Mouse (Mus musculus): ENCODE results near the gene Pdxp. TPM values are rescaled to one million over a fixed set of nuclear protein-coding genes. Genes with fewer than 3 reads are reported as not detected.

Gene Pdxp
- polyA plus RNA-seq, 1 experiment from 2014 or later = 20.3 TPM

DNA sequence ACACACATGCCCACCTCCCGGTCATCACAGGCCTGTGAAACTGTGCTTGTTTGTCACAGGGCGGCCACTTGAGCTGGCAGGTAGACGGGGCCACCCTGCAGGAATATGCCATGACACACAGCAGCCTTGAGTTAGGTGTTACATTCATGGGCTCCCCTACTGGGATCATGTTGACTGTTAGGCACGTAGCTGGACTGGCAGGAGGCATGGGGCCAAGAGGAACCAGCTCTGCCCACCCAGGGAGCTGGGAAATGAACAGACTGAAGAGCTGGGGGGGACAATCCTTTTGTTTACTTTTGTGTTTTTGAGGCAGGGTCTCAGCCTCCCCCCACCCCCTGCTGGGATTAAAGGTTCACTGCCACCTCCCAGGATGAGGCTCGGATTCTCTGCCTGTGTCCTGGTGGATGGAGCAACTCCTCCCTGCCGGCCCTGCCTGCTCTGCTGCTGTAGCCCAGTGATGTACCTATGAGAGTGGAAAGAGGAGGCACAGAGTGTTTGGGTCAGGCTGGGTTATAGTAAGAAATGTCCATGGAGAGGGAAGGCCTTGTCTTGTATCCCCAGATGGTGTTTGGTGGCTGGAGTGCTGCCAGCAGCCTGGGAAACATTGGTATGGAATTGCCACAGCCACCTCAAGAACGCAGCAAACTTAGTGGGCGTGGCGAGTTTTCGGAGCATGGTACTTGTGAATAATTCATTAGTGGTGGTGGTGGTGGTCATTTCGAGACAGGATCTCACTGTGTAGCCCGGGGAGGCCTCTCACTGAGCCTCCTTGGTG lies 2.5 kb downstream of the Pdxp start:
- Histone ChIP-seq H3K9me3 (no peaks in the 10 kb centered on the region), H3K4me3 (peak overlapping the region; percentile 76), H3K9ac (peak overlapping the region; percentile 64), H3K27ac (no peak overlapping the region), H3K4me2 (replicated peaks) (peak overlapping the region; percentile 96), H3K27me3 (no peaks in the 10 kb centered on the region), H3K36me3 (peaks cover 36% of the 10 kb centered on the region), H3K4me1 (peaks cover 28% of the 10 kb centered on the region)
- no peak for ATAC-seq (ENCODE audit: low FRiP score, low read depth)
- 55% methylated on average over 12 of the region's 12 CpGs for WGBS

DNA sequence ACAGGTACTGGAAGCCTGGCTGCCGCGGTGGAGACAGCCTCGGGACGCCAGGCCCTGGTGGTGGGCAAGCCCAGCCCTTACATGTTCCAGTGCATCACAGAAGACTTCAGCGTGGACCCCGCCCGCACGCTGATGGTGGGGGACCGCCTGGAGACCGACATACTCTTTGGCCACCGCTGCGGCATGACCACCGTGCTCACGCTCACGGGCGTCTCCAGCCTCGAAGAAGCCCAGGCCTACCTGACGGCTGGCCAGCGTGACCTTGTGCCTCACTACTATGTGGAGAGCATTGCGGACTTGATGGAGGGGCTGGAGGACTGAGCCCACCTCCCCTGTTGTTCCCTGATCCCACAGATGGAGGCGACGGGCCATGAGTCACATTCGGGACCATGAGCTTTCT lies 4.4 kb downstream of the Pdxp start:
- no peak overlapping the region for H3K4me3 ChIP-seq
- WGBS = 87% methylated on average over 23 of the region's 23 CpGs
- H3K9ac ChIP-seq = no peak overlapping the region
- no peak overlapping the region for H3K4me2 ChIP-seq (replicated peaks)
- H3K4me1 ChIP-seq = peaks cover 28% of the 10 kb centered on the region
- H3K27ac ChIP-seq = no peak overlapping the region
- peaks cover 24% of the 10 kb centered on the region for H3K36me3 ChIP-seq
- H3K9me3 ChIP-seq = no peaks in the 10 kb centered on the region
- no peaks in the 10 kb centered on the region for H3K27me3 ChIP-seq
- no peak for ATAC-seq (ENCODE audit: low FRiP score, low read depth)

DNA sequence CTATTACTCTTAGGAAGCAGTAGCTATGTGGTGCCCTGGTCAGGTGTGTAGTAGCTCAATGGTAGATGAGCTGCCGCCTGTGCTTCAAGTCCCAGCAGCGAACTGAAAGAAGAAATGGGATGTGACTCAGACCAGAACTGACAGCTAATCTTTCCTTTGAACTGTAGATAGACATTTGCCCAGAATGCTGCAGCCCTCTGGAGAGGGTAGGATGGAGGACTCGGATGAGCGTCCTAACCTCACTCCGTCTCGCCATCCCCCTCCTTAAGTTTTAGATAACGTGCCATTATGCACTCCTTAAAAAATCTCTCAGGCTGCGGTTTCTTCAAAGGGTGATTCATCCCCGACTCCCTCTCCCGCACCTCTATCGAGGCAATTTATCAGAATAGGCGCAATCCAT lies 6.2 kb downstream of the Pdxp start:
- 75% methylated on average over 12 of the region's 12 CpGs for WGBS
- no peaks in the 10 kb centered on the region for H3K9me3 ChIP-seq
- no peak overlapping the region for H3K4me2 ChIP-seq (replicated peaks)
- no peak overlapping the region for H3K27ac ChIP-seq
- no peak for ATAC-seq (ENCODE audit: low FRiP score, low read depth)
- H3K4me3 ChIP-seq = no peak overlapping the region
- H3K36me3 ChIP-seq = peaks cover 24% of the 10 kb centered on the region
- H3K9ac ChIP-seq = no peak overlapping the region
- no peaks in the 10 kb centered on the region for H3K27me3 ChIP-seq
- peaks cover 31% of the 10 kb centered on the region for H3K4me1 ChIP-seq

- WGBS = 86% methylated on average over 7 of the region's 7 CpGs
- H3K9ac ChIP-seq = no peak overlapping the region
- no peak for ATAC-seq (ENCODE audit: low FRiP score, low read depth)
- H3K27me3 ChIP-seq = no peaks in the 10 kb centered on the region
- H3K4me1 ChIP-seq = peaks cover 36% of the 10 kb centered on the region
- H3K9me3 ChIP-seq = no peaks in the 10 kb centered on the region
- H3K4me3 ChIP-seq = no peak overlapping the region
- no peak overlapping the region for H3K4me2 ChIP-seq (replicated peaks)
- H3K27ac ChIP-seq = no peak overlapping the region
- H3K36me3 ChIP-seq = peaks cover 18% of the 10 kb centered on the region
Observed at GRCm38 (mm10) chr15:78922700-78923099, 9.0 kb downstream of the Pdxp start.

GRCm38 (mm10) chr15:78923585-78923984 lies 9.9 kb downstream of the Pdxp start:
- Histone ChIP-seq H3K27ac (no peak overlapping the region), H3K9ac (no peak overlapping the region), H3K4me3 (no peak overlapping the region), H3K9me3 (no peaks in the 10 kb centered on the region), H3K4me1 (peaks cover 40% of the 10 kb centered on the region), H3K36me3 (peaks cover 13% of the 10 kb centered on the region), H3K27me3 (no peaks in the 10 kb centered on the region), H3K4me2 (replicated peaks) (no peak overlapping the region)
- WGBS = 42% methylated on average over 6 of the region's 6 CpGs
- no peak for ATAC-seq (ENCODE audit: low FRiP score, low read depth)

GRCm38 (mm10) chr15:78925129-78925528 lies 11.4 kb downstream of the Pdxp start:
- H3K27me3 ChIP-seq = no peaks in the 10 kb centered on the region
- H3K4me3 ChIP-seq = no peak overlapping the region
- WGBS = 47% methylated on average over 8 of the region's 8 CpGs
- no peaks in the 10 kb centered on the region for H3K9me3 ChIP-seq
- peaks cover 47% of the 10 kb centered on the region for H3K4me1 ChIP-seq
- H3K9ac ChIP-seq = peak overlapping the region; percentile 72
- H3K27ac ChIP-seq = peak overlapping the region; percentile 99
- no peak for ATAC-seq (ENCODE audit: low FRiP score, low read depth)
- H3K4me2 ChIP-seq (replicated peaks) = peak overlapping the region; percentile 95; the same call in 1 of the 2 replicates
- H3K36me3 ChIP-seq = peaks cover 11% of the 10 kb centered on the region

DNA sequence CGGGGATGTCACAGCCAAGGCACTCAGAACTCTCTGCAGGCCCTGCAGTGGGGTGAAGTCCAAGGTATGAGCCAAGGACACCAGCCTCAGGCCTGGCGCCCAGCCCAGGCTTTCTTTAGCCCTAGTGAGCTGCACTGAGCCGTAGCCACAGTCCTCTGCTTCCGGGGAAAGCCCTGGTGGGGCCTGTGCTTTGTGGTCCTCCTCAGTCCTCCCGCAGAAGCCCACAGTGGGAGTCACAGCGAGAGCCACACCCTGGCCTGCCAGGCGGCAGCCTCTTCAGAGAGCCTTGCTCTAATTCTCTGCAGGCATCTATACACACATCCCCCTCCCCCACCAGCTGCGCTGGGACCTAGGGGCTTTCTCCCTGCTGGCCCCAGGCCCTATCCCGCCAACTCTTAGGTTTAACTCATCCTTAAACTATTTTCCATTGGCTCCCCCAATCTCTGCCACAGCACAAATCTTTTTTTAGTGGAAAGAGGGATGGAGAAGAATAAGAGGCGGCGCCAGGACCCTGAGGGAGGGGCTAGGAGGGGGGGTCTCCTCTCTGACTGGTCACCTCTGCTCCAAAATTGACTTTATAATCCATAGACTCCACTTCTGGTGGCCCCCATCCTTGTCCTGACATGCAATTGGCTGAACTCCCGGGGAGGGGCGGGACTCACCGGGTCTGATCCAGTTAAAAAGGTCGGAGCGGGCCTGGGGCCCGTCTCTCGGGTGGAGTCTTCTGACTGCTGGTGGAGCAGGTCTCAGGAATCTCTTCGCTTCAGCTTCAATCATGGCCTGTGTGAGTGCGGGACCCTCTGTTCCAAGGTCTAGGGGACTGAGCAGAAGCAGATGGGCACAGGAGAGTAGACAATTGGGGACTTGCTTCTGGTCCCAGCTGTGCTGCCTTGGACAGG lies 12.6 kb downstream of the Pdxp start, which contains the start of gene Lgals1:
Gene Lgals1 (plus strand): TSS at position 705 of the 899 bp plus-strand sequence.
- H3K27me3 ChIP-seq = no peaks in the 10 kb centered on the region
- H3K36me3 ChIP-seq = peaks cover 20% of the 10 kb centered on the region
- H3K9me3 ChIP-seq = no peaks in the 10 kb centered on the region
- peaks cover 47% of the 10 kb centered on the region for H3K4me1 ChIP-seq
- 3% methylated on average over 20 of the region's 20 CpGs for WGBS
- peak within 1 kb of the TSS; percentile 95 for H3K4me2 ChIP-seq (replicated peaks)
- peak within 1 kb of the TSS; percentile 62 for H3K4me3 ChIP-seq
- ATAC-seq (ENCODE audit: low FRiP score, low read depth) = peak; percentile 91
- peak within 1 kb of the TSS; percentile 77 for H3K9ac ChIP-seq
- H3K27ac ChIP-seq = peak within 1 kb of the TSS; percentile 99

DNA sequence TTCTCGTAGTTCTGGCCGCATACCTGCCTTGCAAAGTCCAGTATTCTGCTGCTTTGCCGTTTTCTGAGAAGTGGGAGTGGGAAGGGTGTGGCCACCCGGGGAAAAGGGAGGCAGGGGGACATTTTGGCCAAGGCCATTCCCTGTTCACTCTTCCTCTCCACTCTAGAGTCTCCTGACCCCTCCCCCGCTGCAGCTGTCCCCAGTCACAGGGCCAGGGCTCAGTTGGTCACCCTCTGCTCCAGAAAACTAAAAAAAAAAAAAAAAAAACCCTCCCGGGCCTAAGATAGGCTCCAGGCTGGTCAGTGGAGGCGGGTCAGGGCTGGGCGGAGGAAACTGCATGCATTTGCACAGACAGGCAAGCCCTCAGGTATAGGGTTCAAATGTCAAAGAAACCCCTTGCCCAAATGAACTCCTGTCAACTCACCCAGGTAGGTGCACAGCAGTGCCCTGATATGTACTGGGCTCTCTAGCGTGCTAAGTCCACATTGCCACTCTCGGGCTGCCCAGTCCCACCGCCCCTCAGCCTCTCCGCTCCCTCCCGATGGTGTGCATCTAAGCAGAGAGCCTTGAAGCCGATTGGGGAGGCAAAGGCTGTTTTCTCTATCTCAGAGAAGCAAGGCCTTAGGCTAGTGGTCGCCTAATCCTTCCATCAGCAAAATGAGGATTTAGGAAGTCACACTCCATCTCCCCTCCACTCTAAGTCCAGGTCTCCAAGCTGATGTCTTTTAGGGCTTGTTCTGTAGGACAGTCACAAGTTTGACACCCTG lies 13.5 kb downstream of the Pdxp start:
- H3K9me3 ChIP-seq = no peaks in the 10 kb centered on the region
- H3K27ac ChIP-seq = peak overlapping the region; percentile 99
- peak overlapping the region; percentile 77 for H3K9ac ChIP-seq
- ATAC-seq (ENCODE audit: low FRiP score, low read depth) = no peak
- peaks cover 20% of the 10 kb centered on the region for H3K36me3 ChIP-seq
- peak overlapping the region; percentile 95 for H3K4me2 ChIP-seq (replicated peaks)
- H3K4me1 ChIP-seq = peaks cover 47% of the 10 kb centered on the region
- H3K27me3 ChIP-seq = no peaks in the 10 kb centered on the region
- peak overlapping the region; percentile 62 for H3K4me3 ChIP-seq
- 12% methylated on average over 15 of the region's 15 CpGs for WGBS

- Histone ChIP-seq H3K27ac (peak overlapping the region; percentile 99), H3K4me3 (peak overlapping the region; percentile 62), H3K4me1 (peaks cover 47% of the 10 kb centered on the region), H3K4me2 (replicated peaks) (peak overlapping the region; percentile 95), H3K9ac (peak overlapping the region; percentile 77), H3K27me3 (no peaks in the 10 kb centered on the region), H3K9me3 (no peaks in the 10 kb centered on the region), H3K36me3 (peaks cover 20% of the 10 kb centered on the region)
- ATAC-seq (ENCODE audit: low FRiP score, low read depth) = peak; percentile 71
- under 1% methylated on average over 34 of the region's 35 CpGs for WGBS
Observed at GRCm38 (mm10) chr15:78927788-78928457, 14.2 kb downstream of the Pdxp start.

DNA sequence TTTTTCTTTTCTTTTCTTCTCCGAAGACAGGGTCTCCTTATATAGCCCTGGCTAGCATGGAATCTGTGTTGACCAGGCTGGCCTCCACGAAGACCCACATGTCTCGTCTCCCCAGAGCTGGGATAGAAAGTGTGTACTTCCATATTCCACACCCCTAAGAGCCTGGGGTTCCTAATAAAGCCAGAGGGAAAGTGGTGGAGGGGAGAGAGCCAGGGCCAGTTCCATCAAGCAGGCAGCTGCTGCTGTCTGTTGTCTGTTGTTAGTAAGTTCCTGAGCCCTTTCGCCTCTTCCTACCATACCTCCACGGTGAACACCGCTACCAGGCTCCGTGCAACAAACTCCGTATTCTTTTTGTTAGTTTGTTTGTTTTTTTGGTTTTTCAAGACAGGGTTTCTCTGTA lies 14.8 kb downstream of the Pdxp start:
- Histone ChIP-seq H3K4me1 (peaks cover 42% of the 10 kb centered on the region), H3K4me3 (peak overlapping the region; percentile 62)
- 44% methylated on average over 8 of the region's 8 CpGs for WGBS

GRCm38 (mm10) chr15:78930192-78930706 lies 16.5 kb downstream of the Pdxp start:
- H3K9ac ChIP-seq = no peak overlapping the region
- WGBS = 95% methylated on average over 6 of the region's 6 CpGs
- no peak overlapping the region for H3K4me3 ChIP-seq
- no peak overlapping the region for H3K4me2 ChIP-seq (replicated peaks)
- no peak overlapping the region for H3K27ac ChIP-seq
- H3K36me3 ChIP-seq = peaks cover 20% of the 10 kb centered on the region
- no peaks in the 10 kb centered on the region for H3K27me3 ChIP-seq
- H3K9me3 ChIP-seq = no peaks in the 10 kb centered on the region
- no peak for ATAC-seq (ENCODE audit: low FRiP score, low read depth)
- peaks cover 36% of the 10 kb centered on the region for H3K4me1 ChIP-seq

More for the DNA sequence above, 14.8 kb downstream of the Pdxp start:
- Histone ChIP-seq H3K27ac (peak overlapping the region; percentile 99), H3K27me3 (no peaks in the 10 kb centered on the region), H3K9ac (peak overlapping the region; percentile 55), H3K4me2 (replicated peaks) (peak overlapping the region; percentile 95), H3K9me3 (no peaks in the 10 kb centered on the region), H3K36me3 (peaks cover 20% of the 10 kb centered on the region)
- no peak for ATAC-seq (ENCODE audit: low FRiP score, low read depth)

All from limb, embryonic 13.5 days (tissue).